Mouse (Mus musculus) MEL (cell line): ENCODE measurements around the gene Rbms3. TPM values are rescaled to one million over a fixed set of nuclear protein-coding genes. Genes with fewer than 3 reads are reported as not detected.

Experiments
- DNase-seq: peaks from one replicate; pipeline ENCODE4 v3.0.0; 2011; ENCODE audit warnings: low read depth, low spot score
- H3K27ac ChIP-seq: 2 replicates; pipeline ENCODE4 v1.5.1; 2012; ENCODE audit warnings: low read depth, mild to moderate bottlenecking, control low read depth, low read length, moderate library complexity; ENCODE audit not compliant: control insufficient read depth
- H3K27me3 ChIP-seq, 2 experiments: fragments of 150-350 bp in 1 of 2; sonication (generic) in 1 of 2; 2 replicates each; pipeline ENCODE4 v1.6.1; 2012; ENCODE audit warnings: low read length in 2 of 2, mild to moderate bottlenecking in 2 of 2, improper control_type of control experiment in 1 of 2, moderate library complexity in 1 of 2; ENCODE audit not compliant: insufficient read depth in 2 of 2, control insufficient read depth in 1 of 2
- H3K36me3 ChIP-seq, 2 experiments: 2 replicates each; pipeline ENCODE4 v1.6.1; 2012 to 2014; ENCODE audit warnings: low read length in 2 of 2, improper control_type of control experiment in 1 of 2, inconsistent platforms in 1 of 2, mild to moderate bottlenecking in 1 of 2; ENCODE audit not compliant: insufficient read depth in 2 of 2, control insufficient read depth in 1 of 2
- H3K4me1 ChIP-seq, 2 experiments: fragments of 150-350 bp in 1 of 2; sonication (generic) in 1 of 2; 2 replicates each; pipeline ENCODE4 v1.6.1; 2012; ENCODE audit warnings: low read length in 2 of 2, improper control_type of control experiment in 1 of 2, mild to moderate bottlenecking in 1 of 2; ENCODE audit not compliant: insufficient read depth in 2 of 2, control insufficient read depth in 1 of 2
- H3K4me3 ChIP-seq, 2 experiments: fragments of 150-350 bp in 1 of 2; sonication (generic) in 1 of 2; 2 replicates each; pipeline ENCODE4 v1.5.1; 2012; ENCODE audit warnings: low read depth in 2 of 2, low read length in 2 of 2, mild to moderate bottlenecking in 2 of 2, moderate library complexity in 2 of 2, control low read depth in 1 of 2, improper control_type of control experiment in 1 of 2; ENCODE audit not compliant: control insufficient read depth in 1 of 2, insufficient read depth in 1 of 2
- H3K79me2 ChIP-seq: 2 replicates; pipeline ENCODE4 v1.6.1; 2012; ENCODE audit warnings: mild to moderate bottlenecking, low read length, moderate library complexity; ENCODE audit not compliant: control insufficient read depth, poor library complexity, insufficient read depth
- H3K9ac ChIP-seq: 2 replicates; pipeline ENCODE4 v1.6.1; 2012; ENCODE audit warnings: low read depth, mild to moderate bottlenecking, control low read depth, low read length, moderate library complexity; ENCODE audit not compliant: control insufficient read depth, poor library complexity, severe bottlenecking
- H3K9me3 ChIP-seq: fragments of 150-350 bp; sonication (generic); replicated peaks from 2 replicates; pipeline ENCODE4 v1.6.1; 2012; ENCODE audit warnings: mild to moderate bottlenecking, low read length, improper control_type of control experiment, moderate library complexity; ENCODE audit not compliant: insufficient read depth
- CHD1 ChIP-seq: IDR thresholded peaks from 2 replicates; pipeline ENCODE4 v1.6.1; 2012; ENCODE audit warnings: low read depth, mild to moderate bottlenecking, inconsistent platforms, low read length, improper control_type of control experiment
- E2F4 ChIP-seq: IDR thresholded peaks from 2 replicates; pipeline ENCODE4 v1.6.1; 2011; ENCODE audit warnings: low read depth, low read length, improper control_type of control experiment, borderline replicate concordance
- EP300 ChIP-seq, 2 experiments: IDR thresholded peaks; 2 replicates each; pipeline ENCODE4 v1.6.1; 2011; ENCODE audit warnings: improper control_type of control experiment in 2 of 2, low read length in 2 of 2, low read depth in 1 of 2, mild to moderate bottlenecking in 1 of 2
- GABPA ChIP-seq: IDR thresholded peaks from 2 replicates; pipeline ENCODE4 v1.6.1; 2012; ENCODE audit warnings: low read depth, mild to moderate bottlenecking, inconsistent platforms, low read length, improper control_type of control experiment, moderate library complexity
- GATA1 ChIP-seq: IDR thresholded peaks from 2 replicates; pipeline ENCODE4 v1.6.1; 2011; ENCODE audit warnings: low read depth, low read length, improper control_type of control experiment
- HCFC1 ChIP-seq: IDR thresholded peaks from 2 replicates; pipeline ENCODE4 v1.6.1; 2012; ENCODE audit warnings: low read depth, mild to moderate bottlenecking, inconsistent platforms, low read length, improper control_type of control experiment, moderate library complexity
- JUND ChIP-seq: IDR thresholded peaks from 2 replicates; pipeline ENCODE4 v1.6.1; 2011; ENCODE audit warnings: low read depth, mild to moderate bottlenecking, improper control_type of control experiment, low read length
- KAT2A ChIP-seq: conservative IDR thresholded peaks from 2 replicates; pipeline ENCODE4 v1.6.1; 2012; ENCODE audit warnings: low read depth, low read length, improper control_type of control experiment, inconsistent platforms
- MAFK ChIP-seq: IDR thresholded peaks from 2 replicates; pipeline ENCODE4 v1.6.1; 2011; ENCODE audit warnings: low read depth, mild to moderate bottlenecking, low read length, improper control_type of control experiment, borderline replicate concordance
- MEF2A ChIP-seq: IDR thresholded peaks from 2 replicates; pipeline ENCODE4 v1.6.1; 2014; ENCODE audit warnings: low read depth, mild to moderate bottlenecking, inconsistent platforms, low read length, improper control_type of control experiment; ENCODE audit not compliant: poor library complexity, insufficient replicate concordance, severe bottlenecking; ENCODE audit errors: extremely low read depth
- MYB ChIP-seq: IDR thresholded peaks from 2 replicates; pipeline ENCODE4 v1.6.1; 2011; ENCODE audit warnings: mild to moderate bottlenecking, low read depth, low read length, improper control_type of control experiment
- MYC ChIP-seq: IDR thresholded peaks from 2 replicates; pipeline ENCODE4 v1.6.1; 2011; ENCODE audit warnings: low read depth, mild to moderate bottlenecking, low read length, improper control_type of control experiment, moderate library complexity
- POLR2AphosphoS5 ChIP-seq: IDR thresholded peaks from 2 replicates; pipeline ENCODE4 v1.6.1; 2012; ENCODE audit warnings: low read depth, borderline replicate concordance, mild to moderate bottlenecking, inconsistent platforms, low read length, moderate library complexity, mixed read lengths
- RCOR1 ChIP-seq: IDR thresholded peaks from 2 replicates; pipeline ENCODE4 v1.6.1; 2012; ENCODE audit warnings: low read depth, mild to moderate bottlenecking, inconsistent platforms, low read length, improper control_type of control experiment
- UBTF ChIP-seq: IDR thresholded peaks from 2 replicates; pipeline ENCODE4 v1.6.1; 2012; ENCODE audit warnings: low read depth, mild to moderate bottlenecking, inconsistent platforms, low read length, improper control_type of control experiment, moderate library complexity, borderline replicate concordance; ENCODE audit not compliant: insufficient read depth
- USF1 ChIP-seq: IDR thresholded peaks from 2 replicates; pipeline ENCODE4 v1.6.1; 2014; ENCODE audit warnings: low read depth, mild to moderate bottlenecking, inconsistent platforms, low read length, improper control_type of control experiment, moderate library complexity
- USF2 ChIP-seq, 2 experiments: IDR thresholded peaks; 2 replicates each; pipeline ENCODE4 v1.6.1; 2011 to 2012; ENCODE audit warnings: improper control_type of control experiment in 2 of 2, low read length in 2 of 2, borderline replicate concordance in 1 of 2, inconsistent platforms in 1 of 2, low read depth in 1 of 2, mild to moderate bottlenecking in 1 of 2; ENCODE audit not compliant: insufficient read depth in 1 of 2
- ZKSCAN1 ChIP-seq: IDR thresholded peaks from 2 replicates; pipeline ENCODE4 v1.6.1; 2012; ENCODE audit warnings: low read depth, mild to moderate bottlenecking, inconsistent platforms, low read length, improper control_type of control experiment, moderate library complexity
- polyA plus RNA-seq, 2 experiments: library from polyadenylated mRNA; stranded (reverse) in 1 of 2; unstranded in 1 of 2; fragments of >175 nt in 1 of 2; fragments of >200 nt in 1 of 2; gene quantifications; 2 replicates each; pipeline versions ENCODE4 v1.2.1 to v1.2.4; 2012; ENCODE audit warnings: low replicate concordance in 2 of 2, low read depth in 1 of 2; ENCODE audit not compliant: insufficient read length in 2 of 2, insufficient read depth in 1 of 2, missing spikeins in 1 of 2
- total RNA-seq: library from RNA; depleted of rRNA; stranded (reverse); fragments of 300-350 nt; gene quantifications from 2 replicates; pipeline ENCODE4 v1.2.3, GENCODE M21; 2012

Rbms3 gene
- total and polyA plus RNA-seq, 3 experiments, result not detected

DNA sequence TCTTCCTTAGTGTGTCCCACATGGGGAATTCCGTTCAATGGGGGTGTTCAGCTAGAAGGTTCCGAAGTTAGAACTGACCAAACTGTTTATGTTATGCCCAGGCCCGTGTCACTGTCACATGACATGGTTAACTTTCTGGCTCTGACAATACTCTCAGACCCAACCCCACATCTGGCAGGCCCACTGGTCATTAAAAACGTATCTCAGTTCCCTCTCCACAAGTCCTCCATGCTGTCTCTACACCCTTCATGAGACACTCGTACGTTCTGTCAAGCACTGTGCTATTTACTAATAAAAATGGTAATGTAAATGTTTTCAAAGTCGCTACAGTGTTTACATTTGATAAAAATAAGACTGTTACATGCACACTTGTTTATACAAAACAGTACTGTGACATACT is 837.9 kb downstream of the Rbms3 start:
- Histone ChIP-seq H3K79me2 (no peaks in the 10 kb centered on the region), H3K27me3 (no peaks in the 10 kb centered on the region), H3K9ac (no peak overlapping the region), H3K4me3 (no peak overlapping the region), H3K4me1 (no peaks in the 10 kb centered on the region), H3K9me3 (no peaks in the 10 kb centered on the region), H3K36me3 (no peaks in the 10 kb centered on the region), H3K27ac (no peak overlapping the region)
- no peak for DNase-seq
- no peak for TF ChIP-seq UBTF
- no peak for TF ChIP-seq KAT2A
- no peak for TF ChIP-seq MAFK
- no peak for TF ChIP-seq ZKSCAN1
- no peak for TF ChIP-seq EP300 (IDR thresholded peaks at IDR 0.05; ENCODE audit: low read depth in 1 of 2, low read length in 2 of 2)
- TF ChIP-seq POLR2AphosphoS5, result no peak

DNA sequence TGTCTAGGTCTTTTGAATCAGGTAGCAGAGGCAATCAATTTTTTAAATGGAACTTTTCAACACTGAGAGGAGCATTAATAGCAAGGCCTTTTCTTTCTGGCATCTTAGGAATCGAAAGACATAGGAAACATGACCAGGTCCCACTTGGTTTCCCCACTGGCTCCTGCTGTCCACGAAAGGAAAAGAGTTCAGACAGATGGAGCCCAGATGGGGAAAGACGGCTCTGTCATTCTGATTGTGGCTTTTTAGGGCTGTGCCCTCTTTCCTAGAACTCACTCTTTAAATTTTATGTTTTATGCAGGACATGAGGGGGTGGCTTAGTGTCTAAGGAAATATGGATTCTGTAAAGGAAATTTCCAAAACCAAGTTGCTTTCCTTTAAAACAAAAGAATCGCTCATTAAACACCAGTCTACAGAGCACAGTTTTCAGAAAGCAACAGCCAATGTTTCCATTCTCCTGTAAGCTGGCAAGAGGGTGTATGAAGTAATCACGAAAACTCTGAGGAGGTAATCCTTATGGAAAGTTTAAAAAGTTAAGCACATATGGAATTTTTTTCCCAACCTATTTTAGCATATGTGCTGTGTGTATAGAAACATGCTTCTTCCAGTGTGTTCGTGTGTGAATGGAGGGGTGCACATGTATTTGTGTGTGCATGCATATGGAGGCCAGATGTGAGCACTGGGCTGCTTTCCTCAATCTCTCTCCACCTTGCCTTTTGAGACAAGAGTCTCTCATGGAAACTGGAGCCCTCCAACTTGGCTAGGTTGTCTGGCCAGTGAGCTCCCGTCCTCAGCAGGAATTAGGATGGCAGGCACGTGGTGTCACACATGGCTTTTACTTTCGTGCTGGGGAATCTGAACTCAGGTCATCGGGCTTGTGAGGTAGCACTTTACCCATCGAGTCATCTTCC is 843.3 kb downstream of the Rbms3 start:
- Histone ChIP-seq H3K4me3 (no peak overlapping the region), H3K27ac (no peak overlapping the region), H3K9me3 (no peaks in the 10 kb centered on the region)
- TF ChIP-seq GABPA, result no peak
- no peak for TF ChIP-seq MEF2A
- no peak for TF ChIP-seq POLR2AphosphoS5
- TF ChIP-seq KAT2A, result no peak
- TF ChIP-seq RCOR1, result no peak
- no peak for TF ChIP-seq USF1
- TF ChIP-seq GATA1, result no peak
- TF ChIP-seq MYC, result no peak
- TF ChIP-seq CHD1, result no peak
- no peak for TF ChIP-seq USF2 (IDR thresholded peaks at IDR 0.05; ENCODE audit: borderline replicate concordance in 1 of 2, insufficient read depth in 1 of 2, low read depth in 1 of 2, low read length in 2 of 2)
- no peak for TF ChIP-seq ZKSCAN1
- no peak for TF ChIP-seq JUND
- no peak for TF ChIP-seq E2F4
- no peak for TF ChIP-seq HCFC1
- no peak for TF ChIP-seq MYB
- TF ChIP-seq, all 39 proteins: peak for 0
- Histone ChIP-seq H3K36me3 (no peaks in the 10 kb centered on the region), H3K79me2 (no peaks in the 10 kb centered on the region), H3K9ac (no peak overlapping the region), H3K27me3 (no peaks in the 10 kb centered on the region; a peak in 1 of 4 replicates), H3K4me1 (no peaks in the 10 kb centered on the region)
- no peak for DNase-seq
